Mouse (Mus musculus) spleen, adult 2 months (tissue): ENCODE results near the gene Gpkow. TPM values are rescaled to one million over a fixed set of nuclear protein-coding genes. Genes with fewer than 3 reads are reported as not detected.
"Not testable (repeated sequence)": the region's sequence is repeated elsewhere in the genome, so short reads cannot be mapped to it uniquely, and the experiment has no call there.

ENCODE experiments used
- DNase-seq, 2 experiments: peaks; one replicate each; pipeline versions ENCODE4 v3.0.0 to v3.0.0-alpha.2; 2012 to 2021; ENCODE audit warnings: low spot score in 2 of 2, low read depth in 1 of 2
- H3K27ac ChIP-seq: fragments of 200-500 bp; 2 replicates; pipeline ENCODE4 v1.5.1; 2012; ENCODE audit warnings: low read length, inconsistent platforms; ENCODE audit not compliant: insufficient read depth
- H3K27me3 ChIP-seq: fragments of 200-500 bp; 2 replicates; pipeline ENCODE4 v1.6.1; 2012; ENCODE audit warnings: mild to moderate bottlenecking, moderate library complexity, low read length, inconsistent platforms; ENCODE audit not compliant: control insufficient read depth, insufficient read depth
- H3K36me3 ChIP-seq: fragments of 200-500 bp; 2 replicates; pipeline ENCODE4 v1.6.1; 2012; ENCODE audit warnings: mild to moderate bottlenecking, low read length, inconsistent platforms; ENCODE audit not compliant: control insufficient read depth, insufficient read depth
- H3K4me1 ChIP-seq: fragments of 200-500 bp; 2 replicates; pipeline ENCODE4 v1.6.1; 2011; ENCODE audit warnings: inconsistent platforms; ENCODE audit not compliant: control insufficient read depth, insufficient read depth, insufficient read length
- H3K4me3 ChIP-seq: fragments of 200-500 bp; 2 replicates; pipeline ENCODE4 v1.5.1; 2011; ENCODE audit warnings: mild to moderate bottlenecking, inconsistent platforms; ENCODE audit not compliant: insufficient read depth, insufficient read length; ENCODE audit errors: extremely low read depth
- CTCF ChIP-seq: fragments of 200-500 bp; IDR thresholded peaks from 2 replicates; pipeline ENCODE4 v1.5.1; 2011; ENCODE audit warnings: mild to moderate bottlenecking, inconsistent platforms; ENCODE audit not compliant: insufficient read depth, insufficient read length, insufficient replicate concordance; ENCODE audit errors: extremely low read depth
- POLR2A ChIP-seq: fragments of 200-500 bp; IDR thresholded peaks from 2 replicates; pipeline ENCODE4 v1.6.1; 2011; ENCODE audit warnings: low read depth, low read length, inconsistent platforms
- whole genome bisulfite sequencing: fragments of 180-500 bp; shearing (Covaris S2); methylation state at CpG from one replicate; pipeline ENCODE4 v1.1.7; 2018; 5-methylcytosine and 5-hydroxymethylcytosine counted together
- polyA plus RNA-seq: library from polyadenylated mRNA; depleted of rRNA; stranded (reverse); fragments of >200 nt; gene quantifications from 2 replicates; pipeline ENCODE4 v1.2.3, GENCODE M21; 2012

The Gpkow gene
- polyA plus RNA-seq, 1 experiment, result 6.1 TPM

GRCm38 (mm10) chrX:7690486-7690885 is 6.4 kb upstream of the Gpkow start:
- H3K27me3 ChIP-seq, result no peaks in the 10 kb centered on the region
- no peaks in the 10 kb centered on the region for H3K36me3 ChIP-seq
- H3K4me1 ChIP-seq, result no peaks in the 10 kb centered on the region
- no peak for TF ChIP-seq CTCF
- TF ChIP-seq POLR2A, result no peak
- no peak overlapping the region for H3K4me3 ChIP-seq
- WGBS, result 74% methylated on average over 3 of the region's 3 CpGs
- DNase-seq, result no peak
- H3K27ac ChIP-seq, result no peak overlapping the region

- 37% methylated on average over 4 of the region's 4 CpGs for WGBS
- no peak overlapping the region for H3K27ac ChIP-seq
- H3K27me3 ChIP-seq, result no peaks in the 10 kb centered on the region
- TF ChIP-seq CTCF (no peak; the same call in 1 of the 2 replicates), POLR2A (no peak)
- no peak overlapping the region; the same call in 1 of the 2 replicates for H3K4me3 ChIP-seq
- H3K4me1 ChIP-seq, result no peaks in the 10 kb centered on the region
- peak; percentile 36 to 54 for DNase-seq
- no peaks in the 10 kb centered on the region for H3K36me3 ChIP-seq
These were observed 4.1 kb upstream of the Gpkow start for GRCm38 (mm10) chrX:7692862-7693261.

- no peak overlapping the region for H3K4me3 ChIP-seq
- DNase-seq, result no peak
- no peaks in the 10 kb centered on the region for H3K27me3 ChIP-seq
- TF ChIP-seq CTCF (no peak), POLR2A (no peak)
- H3K27ac ChIP-seq, result no peak overlapping the region
- H3K4me1 ChIP-seq, result no peaks in the 10 kb centered on the region
- 52% methylated on average over 6 of the region's 6 CpGs for WGBS
- peaks cover 2% of the 10 kb centered on the region; the same call in 1 of the 2 replicates for H3K36me3 ChIP-seq
These were observed 411 bp upstream of the Gpkow start for GRCm38 (mm10) chrX:7696520-7696919.

GRCm38 (mm10) chrX:7713764-7714134 is 16.8 kb downstream of the Gpkow start:
- H3K27me3 ChIP-seq, H3K4me1 ChIP-seq, H3K36me3 ChIP-seq, H3K27ac ChIP-seq, DNase-seq: not testable (repeated sequence)
- 28% methylated on average over 6 of the region's 12 CpGs for WGBS
- peak overlapping the region; percentile 40; the same call in 1 of the 2 replicates for H3K4me3 ChIP-seq

GRCm38 (mm10) chrX:7714135-7714899 is 17.4 kb downstream of the Gpkow start, which contains the start of gene Wdr45:
Gene Wdr45, plus strand, starts transcription at chrX:7714333.
- Histone ChIP-seq H3K27ac (peak within 1 kb of the TSS; percentile 74; the same call in 1 of the 2 replicates), H3K4me3 (peak within 1 kb of the TSS; percentile 40; the same call in 1 of the 2 replicates)
- WGBS, result 30% methylated on average over 47 of the region's 60 CpGs

GRCm38 (mm10) chrX:7716058-7716457 is 19.1 kb downstream of the Gpkow start:
- not testable (repeated sequence) for DNase-seq, H3K27me3 ChIP-seq, H3K4me3 ChIP-seq, H3K27ac ChIP-seq, H3K4me1 ChIP-seq, H3K36me3 ChIP-seq
- 38% methylated on average over 1 of the region's 1 CpGs for WGBS

More at GRCm38 (mm10) chrX:7714135-7714899, 17.4 kb downstream of the Gpkow start, which contains the start of gene Wdr45:
- H3K4me1 ChIP-seq, H3K36me3 ChIP-seq, H3K27me3 ChIP-seq: not testable (repeated sequence)
- peak; percentile 89 to 92 for DNase-seq

- H3K4me1 ChIP-seq, result no peaks in the 10 kb centered on the region
- peak within 1 kb of the TSS; percentile 89 for H3K4me3 ChIP-seq
- peak within 1 kb of the TSS; percentile 89 for H3K27ac ChIP-seq
- 21% methylated on average over 22 of the region's 22 CpGs for WGBS
- TF ChIP-seq POLR2A (no peak; the same call in 1 of the 2 replicates), CTCF (no peak)
- H3K36me3 ChIP-seq, result peaks cover 5% of the 10 kb centered on the region
- H3K27me3 ChIP-seq, result no peaks in the 10 kb centered on the region
- DNase-seq, result peak; percentile 66 to 72
These were observed 24.8 kb downstream of the Gpkow start, which contains the start of gene Gm45208 for GRCm38 (mm10) chrX:7721514-7722281. Gene Gm45208, plus strand, starts transcription at chrX:7722245.
